Mouse (Mus musculus) gastrocnemius, postnatal 10 days (tissue): Measurements from ENCODE around the gene Mthfd1. TPM values are rescaled to one million over a fixed set of nuclear protein-coding genes. Genes with fewer than 3 reads are reported as not detected.

ENCODE experiments used
- DNase-seq: peaks from one replicate; pipeline ENCODE4 v3.0.0; 2021; ENCODE audit warnings: mixed read lengths
- total RNA-seq, 2 experiments: library from RNA; stranded (reverse); gene quantifications; 2 replicates each; pipeline ENCODE4 v1.2.3; 2021

Mthfd1 gene
- total RNA-seq, 2 experiments from 2014 or later = 30.3 to 30.4 TPM

GRCm38 (mm10) chr12:76262918-76263317 lies 7.8 kb downstream of the Mthfd1 start:
- no peak for DNase-seq

GRCm38 (mm10) chr12:76263876-76264275 lies 8.8 kb downstream of the Mthfd1 start:
- DNase-seq = no peak

GRCm38 (mm10) chr12:76264325-76264965 lies 9.3 kb downstream of the Mthfd1 start:
- peak; percentile 37 for DNase-seq

GRCm38 (mm10) chr12:76265001-76265400 lies 9.9 kb downstream of the Mthfd1 start:
- no peak for DNase-seq

GRCm38 (mm10) chr12:76266875-76267274 lies 11.8 kb downstream of the Mthfd1 start:
- DNase-seq = no peak

- no peak for DNase-seq
These were observed 13.6 kb downstream of the Mthfd1 start for GRCm38 (mm10) chr12:76268686-76269085.

- DNase-seq = no peak
These were observed 14.1 kb downstream of the Mthfd1 start for GRCm38 (mm10) chr12:76269196-76269595.

- no peak for DNase-seq
These were observed 16.4 kb downstream of the Mthfd1 start for GRCm38 (mm10) chr12:76271516-76271915.

GRCm38 (mm10) chr12:76272610-76273524 lies 17.8 kb downstream of the Mthfd1 start:
- no peak for DNase-seq

GRCm38 (mm10) chr12:76278209-76278608 lies 23.1 kb downstream of the Mthfd1 start:
- DNase-seq = no peak

GRCm38 (mm10) chr12:76280556-76280955 lies 25.5 kb downstream of the Mthfd1 start:
- no peak for DNase-seq

GRCm38 (mm10) chr12:76281111-76281660 lies 26.1 kb downstream of the Mthfd1 start:
- no peak for DNase-seq

GRCm38 (mm10) chr12:76282132-76282531 lies 27.0 kb downstream of the Mthfd1 start:
- DNase-seq = no peak

- no peak for DNase-seq
These were observed 27.6 kb downstream of the Mthfd1 start for GRCm38 (mm10) chr12:76282532-76283173.

GRCm38 (mm10) chr12:76285418-76285817 lies 30.3 kb downstream of the Mthfd1 start:
- DNase-seq = no peak

GRCm38 (mm10) chr12:76287986-76288385 lies 32.9 kb downstream of the Mthfd1 start:
- DNase-seq = no peak

GRCm38 (mm10) chr12:76288494-76288893 lies 33.4 kb downstream of the Mthfd1 start:
- no peak for DNase-seq

GRCm38 (mm10) chr12:76289428-76289827 lies 34.3 kb downstream of the Mthfd1 start:
- DNase-seq = no peak

GRCm38 (mm10) chr12:76290271-76290670 lies 35.2 kb downstream of the Mthfd1 start:
- DNase-seq = no peak

GRCm38 (mm10) chr12:76293192-76293591 lies 38.1 kb downstream of the Mthfd1 start:
- DNase-seq = peak; percentile 76

GRCm38 (mm10) chr12:76297830-76298229 lies 42.7 kb downstream of the Mthfd1 start:
- DNase-seq = no peak

GRCm38 (mm10) chr12:76299361-76299906 lies 44.3 kb downstream of the Mthfd1 start:
- DNase-seq = no peak
